ENCODE assay signal across 8 mouse cellular contexts in genomic region chr5:105414341-105415120, GRCm38 (mm10). TPM values are rescaled to one million over a fixed set of nuclear protein-coding genes. Genes with fewer than 3 reads are reported as not detected.
DNase-seq lines count a peak whose midpoint lies in the region; ATAC-seq and TF ChIP-seq lines count a peak whose summit lies in the region.

No protein-coding gene starts in this region.

- peak overlapping the region; percentile 70 for H3K4me3 ChIP-seq in layer of hippocampus, adult 2 months
- peak overlapping the region; percentile 91; the same call in 1 of the 2 replicates for H3K4me3 ChIP-seq in cortical plate, adult 2 months (ENCODE audit: insufficient read depth, low read length)
- H3K4me3 ChIP-seq in hindbrain, embryonic 16.5 days (ENCODE audit: low read length) = peak overlapping the region; percentile 66
- H3K4me3 ChIP-seq in myocyte = peak overlapping the region; percentile 25

- H3K27me3 ChIP-seq in hindbrain, embryonic 16.5 days (replicated peaks; ENCODE audit: control insufficient read depth, insufficient read depth, low read length) = no peaks in the 10 kb centered on the region
- no peaks in the 10 kb centered on the region for H3K27me3 ChIP-seq in myocyte (ENCODE audit: control insufficient read depth, insufficient read depth, insufficient read length)

- TF ChIP-seq POLR2A in cortical plate, adult 2 months (IDR thresholded peaks at IDR 0.05; ENCODE audit: extremely low read depth, insufficient read depth, low read length) = no peak
- no peak for TF ChIP-seq POLR2A in myocyte (IDR thresholded peaks at IDR 0.05; ENCODE audit: insufficient read length, low read depth)

- H3K9ac ChIP-seq in hindbrain, embryonic 16.5 days (ENCODE audit: low read depth, low read length) = peak overlapping the region; percentile 95

- no peak for TF ChIP-seq CTCF in layer of hippocampus, adult 2 months (conservative IDR thresholded peaks at IDR 0.05)
- no peak for TF ChIP-seq CTCF in cortical plate, adult 2 months (IDR thresholded peaks at IDR 0.05; ENCODE audit: extremely low read depth, insufficient read depth, low read length)

- peak overlapping the region; percentile 87 for H3K4me2 ChIP-seq in hindbrain, embryonic 16.5 days (ENCODE audit: low read length)
- peak overlapping the region; percentile 93 for H3K4me2 ChIP-seq in myocyte (ENCODE audit: low read depth)

- peaks cover 7% of the 10 kb centered on the region; the same call in 1 of the 2 replicates for H3K4me1 ChIP-seq in cortical plate, adult 2 months (ENCODE audit: control insufficient read depth, insufficient read depth, low read length)
- peaks cover 9% of the 10 kb centered on the region for H3K4me1 ChIP-seq in hindbrain, embryonic 16.5 days (ENCODE audit: control insufficient read depth, insufficient read depth, low read depth, low read length)

- ATAC-seq in hindbrain, embryonic 16.5 days = no peak

- 86% methylated on average over 12 of the region's 12 CpGs for WGBS in hindbrain, embryonic 16.5 days

- DNase-seq in layer of hippocampus, adult 2 months (ENCODE audit: low spot score in 2 of 2) = no peak
- DNase-seq in layer of hippocampus, postnatal 14 days (ENCODE audit: low spot score in 2 of 2) = no peak
- no peak for DNase-seq in urinary bladder, postnatal 4 days (ENCODE audit: low spot score in 2 of 2)
- DNase-seq in cerebellum, postnatal 36 days = no peak
- DNase-seq in adrenal gland, adult 8-10 months = no peak

- H3K79me2 ChIP-seq in myocyte (ENCODE audit: control insufficient read depth, insufficient read depth) = no peaks in the 10 kb centered on the region

- peak overlapping the region; percentile 98 for H3K27ac ChIP-seq in layer of hippocampus, adult 2 months
- H3K27ac ChIP-seq in cortical plate, adult 2 months (ENCODE audit: insufficient read depth, low read length) = peak overlapping the region; percentile 98
- peak overlapping the region; percentile 89 for H3K27ac ChIP-seq in hindbrain, embryonic 16.5 days (ENCODE audit: low read depth, low read length)

- H3K36me3 ChIP-seq in hindbrain, embryonic 16.5 days (ENCODE audit: control insufficient read depth, insufficient read depth, low read length) = no peaks in the 10 kb centered on the region
- H3K36me3 ChIP-seq in myocyte (ENCODE audit: control insufficient read depth, insufficient read depth) = no peaks in the 10 kb centered on the region

- H3ac ChIP-seq in myocyte (ENCODE audit: control insufficient read depth, insufficient read length) = no peak overlapping the region

- peaks cover 7% of the 10 kb centered on the region for H3K9me3 ChIP-seq in hindbrain, embryonic 16.5 days (ENCODE audit: control insufficient read depth, low read length)

TF ChIP-seq in myocyte, 11 proteins besides CTCF, POLR2A, EP300 and RAD21:
- TF ChIP-seq CEBPB (IDR thresholded peaks at IDR 0.05; ENCODE audit: insufficient read depth, poor library complexity, severe bottlenecking) (no peak), USF1 (IDR thresholded peaks at IDR 0.05; ENCODE audit: low read depth) (no peak), TCF12 (IDR thresholded peaks at IDR 0.05; ENCODE audit: insufficient read depth, poor library complexity, severe bottlenecking) (no peak), MYOG (IDR thresholded peaks at IDR 0.05; ENCODE audit: control insufficient read depth in 1 of 3, insufficient read depth in 1 of 3, insufficient read length in 2 of 3, low read depth in 2 of 3) (no peak), TCF3 (IDR thresholded peaks at IDR 0.05; ENCODE audit: insufficient read length, low read depth) (no peak), POLR2AphosphoS2 (IDR thresholded peaks at IDR 0.05; ENCODE audit: insufficient read length, low read depth) (no peak), SRF (IDR thresholded peaks at IDR 0.05; ENCODE audit: control insufficient read depth, insufficient read length, low read depth) (no peak), MYOD1 (IDR thresholded peaks at IDR 0.05; ENCODE audit: control insufficient read depth in 1 of 3, insufficient read length in 2 of 3, low read depth in 2 of 3) (no peak), REST (IDR thresholded peaks at IDR 0.05; ENCODE audit: insufficient read depth, insufficient read length) (no peak), E2F4 (IDR thresholded peaks at IDR 0.05; ENCODE audit: insufficient read depth) (no peak)

RNA-seq across cellular contexts. Expression of gene Lrrc8b, which starts 1.0 kb away (rescaled TPM):
- 10 to 100 TPM; 61.6 TPM for total RNA-seq in layer of hippocampus, adult 2 months (2021)
- total RNA-seq in layer of hippocampus, postnatal 14 days (2021) = 10 to 100 TPM; 80.1 to 81.4 TPM
- polyA plus RNA-seq in cortical plate, adult 2 months (2012; rRNA removed) = 57.0 and 58.2 TPM in 2 replicates
- 11.2 and 14.9 TPM in 2 replicates for polyA plus RNA-seq in hindbrain, embryonic 16.5 days (2015; fragmentation: Nextera tagmentation; extraction: Ambion mirVana)
- polyA plus RNA-seq in myocyte (2012; fragmentation: generic; extraction: Trizol) = 4.4 TPM
- total RNA-seq in adrenal gland, adult 8-10 months (2022) = 100 to 1,000 TPM in 1 of 4 experiments, 10 to 100 TPM in 3; 87.6 to 107 (median 90.0) TPM

Comparison
In these comparisons a context has a peak if more than half of its experiments do, and no peak if none do; other contexts are left out.
1. H3K4me3 ChIP-seq: peak in every context shown above with its lines; median percentile 91 in cortical plate, adult 2 months; 70 in layer of hippocampus, adult 2 months; 66 in hindbrain, embryonic 16.5 days; 25 in myocyte.